Mouse (Mus musculus) forebrain, embryonic 11.5 days (tissue): Measurements from ENCODE around the gene Gm44579. TPM values are rescaled to one million over a fixed set of nuclear protein-coding genes. Genes with fewer than 3 reads are reported as not detected.

Experiments used
- ATAC-seq: fragments of 200-750 bp; cut with Nextera tagmentation; replicated peaks from 2 replicates; pipeline ENCODE4 v1.8.0; 2017; ENCODE audit warnings: moderate TSS enrichment; ENCODE audit not compliant: low FRiP score
- DNase-seq: peaks from one replicate; pipeline ENCODE4 v3.0.0-alpha.2; 2017; ENCODE audit warnings: low spot score
- H3K27ac ChIP-seq: fragments of 300-500 bp; sonication (generic); 2 replicates; pipeline ENCODE4 v1.5.1; 2014; ENCODE audit warnings: low read depth, low read length
- H3K27me3 ChIP-seq: fragments of 300-500 bp; sonication (generic); 2 replicates; pipeline ENCODE4 v1.6.1; 2014; ENCODE audit warnings: mild to moderate bottlenecking, low read length, mixed read lengths; ENCODE audit not compliant: control insufficient read depth, insufficient read depth
- H3K36me3 ChIP-seq: fragments of 300-500 bp; sonication (generic); 2 replicates; pipeline ENCODE4 v1.6.1; 2014; ENCODE audit warnings: mild to moderate bottlenecking, low read length, moderate library complexity, mixed read lengths; ENCODE audit not compliant: control insufficient read depth, insufficient read depth
- H3K4me1 ChIP-seq: fragments of 300-500 bp; sonication (generic); replicated peaks from 2 replicates; pipeline ENCODE4 v1.6.1; 2014; ENCODE audit warnings: low read length, mixed read lengths; ENCODE audit not compliant: control insufficient read depth, insufficient read depth
- H3K4me2 ChIP-seq: fragments of 300-500 bp; sonication (generic); 2 replicates; pipeline ENCODE4 v1.6.1; 2014; ENCODE audit warnings: low read depth, mild to moderate bottlenecking, low read length, moderate library complexity, mixed read lengths; ENCODE audit not compliant: severe bottlenecking
- H3K4me3 ChIP-seq: fragments of 300-500 bp; sonication (generic); 2 replicates; pipeline ENCODE4 v1.5.1; 2014; ENCODE audit warnings: low read depth, low read length
- H3K9ac ChIP-seq: fragments of 300-500 bp; sonication (generic); 2 replicates; pipeline ENCODE4 v1.6.1; 2014; ENCODE audit warnings: low read length
- H3K9me3 ChIP-seq: fragments of 300-500 bp; sonication (generic); 2 replicates; pipeline ENCODE4 v1.6.1; 2016; ENCODE audit warnings: low read length, mixed read lengths; ENCODE audit not compliant: control insufficient read depth
- WGBS: fragments of 180-500 bp; shearing (Covaris S2); extraction: QIAGEN DNeasy Blood & Tissue Kit; methylation state at CpG from one replicate; pipeline ENCODE4 v1.1.7; 2014; 5-methylcytosine and 5-hydroxymethylcytosine counted together
- polyA plus RNA-seq: library from polyadenylated mRNA; unstranded; fragments of >200 nt; fragmentation: Nextera tagmentation; extraction: Ambion mirVana; gene quantifications from 2 replicates; pipeline ENCODE4 v1.2.1, GENCODE M21; 2014

The Gm44579 gene
- polyA plus RNA-seq, 1 experiment from 2014 or later = not detected

- H3K4me1 ChIP-seq = peaks cover 11% of the 10 kb centered on the region; the same call in 1 of the 2 replicates
- no peak within 1 kb of the TSS for H3K4me3 ChIP-seq
- peaks cover 20% of the 10 kb centered on the region for H3K27me3 ChIP-seq
- no peaks in the 10 kb centered on the region for H3K36me3 ChIP-seq
- H3K27ac ChIP-seq = no peak within 1 kb of the TSS
- H3K4me2 ChIP-seq = no peak within 1 kb of the TSS
- no peak for DNase-seq
- H3K9me3 ChIP-seq = no peaks in the 10 kb centered on the region
- no peak within 1 kb of the TSS; the same call in 1 of the 2 replicates for H3K9ac ChIP-seq
- ATAC-seq = no peak
- WGBS = 82% methylated on average over 5 of the region's 5 CpGs
Measured at GRCm38 (mm10) chr15:98165525-98165924, 55.3 kb downstream of the Gm44579 start, which contains the start of gene Asb8. Gene Asb8, minus strand, starts transcription at chr15:98165625.

- Histone ChIP-seq H3K27me3 (no peaks in the 10 kb centered on the region), H3K36me3 (no peaks in the 10 kb centered on the region), H3K9me3 (no peaks in the 10 kb centered on the region), H3K4me1 (0 out of 2 replicates have a peak, but pooled peaks cover 2% of the 10 kb centered on the region), H3K9ac (no peak overlapping the region), H3K4me3 (no peak overlapping the region), H3K27ac (no peak overlapping the region), H3K4me2 (no peak overlapping the region)
- WGBS = 76% methylated on average over 4 of the region's 4 CpGs
- no peak for ATAC-seq
- DNase-seq = no peak
Measured at GRCm38 (mm10) chr15:98162561-98162960, 58.2 kb downstream of the Gm44579 start.

GRCm38 (mm10) chr15:98161026-98161805, 59.6 kb downstream of the Gm44579 start:
- H3K9ac ChIP-seq = no peak overlapping the region
- DNase-seq = no peak
- WGBS = 62% methylated on average over 19 of the region's 19 CpGs
- no peaks in the 10 kb centered on the region for H3K36me3 ChIP-seq
- H3K4me2 ChIP-seq = no peak overlapping the region
- no peaks in the 10 kb centered on the region for H3K9me3 ChIP-seq
- no peaks in the 10 kb centered on the region for H3K27me3 ChIP-seq
- no peak overlapping the region for H3K27ac ChIP-seq
- ATAC-seq = no peak
- no peaks in the 10 kb centered on the region for H3K4me1 ChIP-seq
- no peak overlapping the region for H3K4me3 ChIP-seq

GRCm38 (mm10) chr15:98157253-98157652, 63.5 kb downstream of the Gm44579 start:
- Histone ChIP-seq H3K27me3 (no peaks in the 10 kb centered on the region), H3K4me3 (no peak overlapping the region), H3K4me2 (no peak overlapping the region), H3K9ac (no peak overlapping the region), H3K27ac (no peak overlapping the region), H3K9me3 (no peaks in the 10 kb centered on the region), H3K36me3 (no peaks in the 10 kb centered on the region), H3K4me1 (no peaks in the 10 kb centered on the region)
- DNase-seq (no peak), ATAC-seq (no peak)
- 76% methylated on average over 1 of the region's 1 CpGs for WGBS

- no peak for DNase-seq
- no peaks in the 10 kb centered on the region for H3K27me3 ChIP-seq
- no peak for ATAC-seq
- no peaks in the 10 kb centered on the region for H3K9me3 ChIP-seq
- no peak overlapping the region for H3K4me3 ChIP-seq
- H3K9ac ChIP-seq = no peak overlapping the region
- WGBS = 81% methylated on average over 4 of the region's 4 CpGs
- no peaks in the 10 kb centered on the region for H3K4me1 ChIP-seq
- no peak overlapping the region for H3K4me2 ChIP-seq
- H3K36me3 ChIP-seq = no peaks in the 10 kb centered on the region
- H3K27ac ChIP-seq = no peak overlapping the region
Measured at GRCm38 (mm10) chr15:98155944-98156343, 64.8 kb downstream of the Gm44579 start.

GRCm38 (mm10) chr15:98155272-98155671, 65.5 kb downstream of the Gm44579 start:
- ATAC-seq (no peak), DNase-seq (no peak)
- Histone ChIP-seq H3K4me2 (no peak overlapping the region), H3K36me3 (no peaks in the 10 kb centered on the region), H3K27ac (no peak overlapping the region), H3K9ac (no peak overlapping the region), H3K9me3 (no peaks in the 10 kb centered on the region), H3K4me3 (no peak overlapping the region), H3K27me3 (no peaks in the 10 kb centered on the region), H3K4me1 (no peaks in the 10 kb centered on the region)
- WGBS = 91% methylated on average over 5 of the region's 5 CpGs

- ATAC-seq = no peak
- 82% methylated on average over 3 of the region's 3 CpGs for WGBS
- Histone ChIP-seq H3K4me1 (no peaks in the 10 kb centered on the region), H3K4me2 (no peak overlapping the region), H3K27ac (no peak overlapping the region), H3K27me3 (no peaks in the 10 kb centered on the region), H3K36me3 (no peaks in the 10 kb centered on the region), H3K4me3 (no peak overlapping the region), H3K9ac (no peak overlapping the region), H3K9me3 (no peaks in the 10 kb centered on the region)
- DNase-seq = no peak
Measured at GRCm38 (mm10) chr15:98154631-98155030, 66.1 kb downstream of the Gm44579 start.

GRCm38 (mm10) chr15:98154146-98154545, 66.6 kb downstream of the Gm44579 start:
- ATAC-seq (no peak), DNase-seq (no peak)
- Histone ChIP-seq H3K27ac (no peak overlapping the region), H3K4me3 (no peak overlapping the region), H3K4me1 (no peaks in the 10 kb centered on the region), H3K4me2 (no peak overlapping the region), H3K9ac (no peak overlapping the region), H3K36me3 (no peaks in the 10 kb centered on the region), H3K9me3 (no peaks in the 10 kb centered on the region), H3K27me3 (no peaks in the 10 kb centered on the region)
- 67% methylated on average over 4 of the region's 4 CpGs for WGBS

GRCm38 (mm10) chr15:98153625-98154024, 67.2 kb downstream of the Gm44579 start:
- ATAC-seq (no peak), DNase-seq (no peak)
- 33% methylated on average over 3 of the region's 3 CpGs for WGBS
- H3K27me3 ChIP-seq = no peaks in the 10 kb centered on the region
- H3K9me3 ChIP-seq = no peaks in the 10 kb centered on the region
- H3K9ac ChIP-seq = no peak overlapping the region
- no peak overlapping the region for H3K4me3 ChIP-seq
- H3K4me1 ChIP-seq = no peaks in the 10 kb centered on the region
- H3K27ac ChIP-seq = no peak overlapping the region
- H3K36me3 ChIP-seq = no peaks in the 10 kb centered on the region
- no peak overlapping the region for H3K4me2 ChIP-seq
